Mouse (Mus musculus) hindbrain, embryonic 10.5 days (tissue): Measurements from ENCODE around the gene Cpd. TPM values are rescaled to one million over a fixed set of nuclear protein-coding genes. Genes with fewer than 3 reads are reported as not detected.
A peak's percentile ranks its signal among the peaks of the same experiment; 100 is the strongest.
"Not testable (repeated sequence)": the region's sequence is repeated elsewhere in the genome, so short reads cannot be mapped to it uniquely, and the experiment has no call there.

Experiments
- DNase-seq: peaks from one replicate; pipeline ENCODE4 v3.0.0-alpha.2; 2017; ENCODE audit warnings: low spot score
- H3K27ac ChIP-seq: fragments of 300-500 bp; sonication (generic); 2 replicates; pipeline ENCODE4 v1.5.1; 2016; ENCODE audit warnings: mild to moderate bottlenecking, moderate library complexity
- H3K27me3 ChIP-seq: fragments of 300-500 bp; sonication (generic); 2 replicates; pipeline ENCODE4 v1.6.1; 2016; ENCODE audit warnings: mild to moderate bottlenecking; ENCODE audit not compliant: poor library complexity, insufficient read depth, severe bottlenecking
- H3K36me3 ChIP-seq: fragments of 300-500 bp; sonication (generic); 2 replicates; pipeline ENCODE4 v1.6.1; 2016; ENCODE audit warnings: mild to moderate bottlenecking, moderate library complexity
- H3K4me1 ChIP-seq: fragments of 300-500 bp; sonication (generic); replicated peaks from 2 replicates; pipeline ENCODE4 v1.6.1; 2016; ENCODE audit warnings: mild to moderate bottlenecking
- H3K4me3 ChIP-seq: fragments of 300-500 bp; sonication (generic); 2 replicates; pipeline ENCODE4 v1.5.1; 2016; ENCODE audit warnings: mild to moderate bottlenecking, moderate library complexity
- H3K9me3 ChIP-seq: fragments of 300-500 bp; sonication (generic); 2 replicates; pipeline ENCODE4 v1.6.1; 2016; ENCODE audit warnings: mild to moderate bottlenecking, moderate library complexity
- WGBS: fragments of 180-500 bp; shearing (Covaris S2); methylation state at CpG from one replicate; pipeline ENCODE4 v1.1.7; 2016; 5-methylcytosine and 5-hydroxymethylcytosine counted together
- polyA plus RNA-seq: library from polyadenylated mRNA; unstranded; fragments of >200 nt; fragmentation: Nextera tagmentation; extraction: Ambion mirVana; gene quantifications from 2 replicates; pipeline ENCODE4 v1.2.1, GENCODE M21; 2016

Cpd gene
- polyA plus RNA-seq, 1 experiment from 2014 or later = 8.0 TPM

DNA sequence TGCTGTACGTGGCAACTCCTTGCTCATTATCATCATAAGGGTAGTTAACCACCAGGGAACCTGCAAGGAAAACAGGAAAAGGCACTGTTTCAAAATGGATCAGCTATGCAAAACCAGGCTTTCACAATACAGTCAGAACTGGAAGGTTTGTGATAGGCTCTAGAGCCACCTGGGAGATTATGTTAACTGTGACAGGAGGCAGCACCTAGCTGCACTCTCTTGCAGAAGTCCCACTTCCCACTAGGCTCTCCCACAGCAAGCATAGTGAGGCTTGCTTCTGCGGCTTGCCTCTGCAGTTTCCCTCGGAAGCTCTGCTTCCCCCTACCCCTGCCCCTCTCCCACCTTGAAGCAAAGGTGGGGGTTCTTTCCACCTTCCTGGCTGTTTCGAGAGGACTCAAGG, 40.8 kb downstream of the Cpd start:
- WGBS = 81% methylated on average over 4 of the region's 4 CpGs
- Histone ChIP-seq H3K4me1 (no peaks in the 10 kb centered on the region), H3K4me3 (no peak overlapping the region), H3K27me3 (no peaks in the 10 kb centered on the region), H3K9me3 (no peaks in the 10 kb centered on the region), H3K36me3 (peaks cover 71% of the 10 kb centered on the region), H3K27ac (no peak overlapping the region)
- no peak for DNase-seq

DNA sequence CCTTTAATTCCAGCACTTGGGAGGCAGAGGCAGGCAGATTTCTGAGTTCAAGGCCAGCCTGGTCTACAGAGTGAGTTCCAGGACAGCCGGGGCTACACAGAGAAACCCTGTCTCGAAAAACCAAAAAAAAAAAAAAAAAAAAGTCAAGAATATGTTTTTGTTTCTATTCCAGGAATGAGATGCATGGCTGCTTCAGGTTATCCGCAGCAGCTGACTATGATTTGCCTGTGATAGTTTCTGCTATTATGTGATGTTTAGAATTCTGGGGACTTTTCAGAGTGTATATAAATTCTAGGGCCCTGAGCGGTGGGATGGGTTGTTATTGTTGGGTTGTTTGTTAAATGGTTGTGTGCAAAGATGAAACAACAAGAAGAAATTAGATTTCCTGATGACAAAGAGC, 41.7 kb downstream of the Cpd start:
- not testable (repeated sequence) for H3K27ac ChIP-seq, H3K9me3 ChIP-seq, H3K4me1 ChIP-seq, DNase-seq, H3K27me3 ChIP-seq, H3K4me3 ChIP-seq
- 83% methylated on average over 4 of the region's 4 CpGs for WGBS
- H3K36me3 ChIP-seq = peaks cover 64% of the 10 kb centered on the region

DNA sequence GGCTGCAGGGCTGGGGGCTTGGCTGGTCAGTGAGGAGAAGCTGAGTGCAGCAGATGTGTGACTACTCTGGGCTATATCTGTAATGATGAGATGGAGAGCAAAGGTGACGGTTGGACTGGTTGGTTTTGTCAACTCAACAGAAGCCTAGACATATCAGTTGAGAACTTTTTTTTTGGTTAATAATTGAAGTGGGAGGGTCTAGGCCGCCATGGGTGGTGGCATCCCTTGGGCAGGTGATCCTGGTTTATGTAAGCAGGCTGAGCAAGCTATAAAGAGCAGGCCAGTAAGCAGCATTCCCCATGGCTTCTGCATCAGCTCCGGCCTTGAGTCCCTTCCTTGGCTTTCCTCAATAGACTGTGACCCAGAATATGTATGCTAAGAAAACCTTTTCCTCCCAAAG, 43.6 kb downstream of the Cpd start:
- WGBS = 92% methylated on average over 3 of the region's 3 CpGs
- Histone ChIP-seq H3K9me3 (no peaks in the 10 kb centered on the region), H3K36me3 (peaks cover 66% of the 10 kb centered on the region), H3K27me3 (no peaks in the 10 kb centered on the region), H3K4me3 (no peak overlapping the region), H3K4me1 (no peaks in the 10 kb centered on the region), H3K27ac (no peak overlapping the region)
- DNase-seq = no peak

DNA sequence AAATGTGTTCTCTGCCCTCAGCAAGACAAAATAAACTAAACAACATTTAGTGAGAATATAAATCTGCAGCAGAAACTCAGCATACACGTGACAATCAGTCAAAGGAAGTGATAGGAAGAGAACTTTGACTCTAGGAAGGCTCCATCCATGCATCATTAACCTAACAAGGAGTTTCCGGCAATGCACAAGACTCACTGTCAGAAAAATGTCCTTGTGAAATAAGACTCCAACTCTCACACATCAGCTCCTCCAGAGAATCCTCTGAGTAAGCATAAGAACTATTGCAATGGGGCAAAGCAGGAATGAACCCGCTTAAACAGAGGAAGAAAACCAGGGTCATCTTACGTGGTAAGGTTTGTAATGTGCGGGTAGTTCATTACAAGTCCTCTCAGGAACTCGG, 49.6 kb downstream of the Cpd start:
- no peak for DNase-seq
- Histone ChIP-seq H3K9me3 (no peaks in the 10 kb centered on the region), H3K27me3 (no peaks in the 10 kb centered on the region), H3K27ac (no peak overlapping the region), H3K36me3 (peaks cover 56% of the 10 kb centered on the region), H3K4me1 (no peaks in the 10 kb centered on the region), H3K4me3 (no peak overlapping the region)
- 89% methylated on average over 6 of the region's 6 CpGs for WGBS

DNA sequence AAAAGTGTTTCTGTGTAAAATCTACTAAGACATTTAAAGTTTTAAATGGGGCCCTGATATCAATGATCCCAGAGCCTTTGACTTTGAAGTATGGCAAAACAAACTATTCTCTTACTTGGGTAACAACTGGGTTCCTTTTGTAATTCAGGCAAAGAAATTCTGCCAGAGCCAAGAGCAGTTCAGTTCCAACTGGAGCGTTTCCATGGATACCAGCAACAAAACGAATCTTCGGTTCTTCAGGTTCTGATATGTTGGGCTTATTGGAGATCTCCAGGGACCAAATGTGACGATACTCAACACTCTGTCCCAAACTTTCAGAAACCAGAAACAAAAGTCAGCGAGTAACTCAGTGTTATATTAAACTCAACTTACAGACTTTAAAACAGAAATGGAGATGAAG, 51.5 kb downstream of the Cpd start:
- WGBS = 88% methylated on average over 5 of the region's 5 CpGs
- no peaks in the 10 kb centered on the region for H3K9me3 ChIP-seq
- H3K27ac ChIP-seq = no peak overlapping the region
- no peak overlapping the region for H3K4me3 ChIP-seq
- DNase-seq = no peak
- no peaks in the 10 kb centered on the region for H3K4me1 ChIP-seq
- no peaks in the 10 kb centered on the region for H3K27me3 ChIP-seq
- H3K36me3 ChIP-seq = peaks cover 70% of the 10 kb centered on the region

DNA sequence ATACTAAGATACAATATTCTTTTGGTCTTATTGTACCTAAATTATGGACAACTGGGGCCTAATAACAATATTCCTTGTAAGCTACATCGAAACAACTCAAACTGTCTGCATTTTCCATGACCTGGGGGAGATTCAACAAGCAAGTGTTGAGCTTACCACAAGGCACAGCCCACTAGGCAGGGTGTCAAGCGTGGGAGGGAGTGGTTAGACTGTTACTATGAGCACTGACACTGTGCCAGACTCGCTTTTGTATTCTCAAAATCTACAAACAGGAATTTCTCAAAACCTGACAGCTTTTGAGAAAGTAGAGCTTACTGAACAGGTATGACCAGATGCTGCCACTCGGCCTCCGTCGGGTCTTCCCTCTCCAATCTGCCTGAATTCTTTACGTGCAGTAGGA, 55.5 kb downstream of the Cpd start:
- no peak for DNase-seq
- H3K27me3 ChIP-seq = no peaks in the 10 kb centered on the region
- 93% methylated on average over 7 of the region's 7 CpGs for WGBS
- no peaks in the 10 kb centered on the region for H3K9me3 ChIP-seq
- no peak overlapping the region for H3K4me3 ChIP-seq
- H3K4me1 ChIP-seq = no peaks in the 10 kb centered on the region
- no peak overlapping the region for H3K27ac ChIP-seq
- peaks cover 57% of the 10 kb centered on the region for H3K36me3 ChIP-seq

DNA sequence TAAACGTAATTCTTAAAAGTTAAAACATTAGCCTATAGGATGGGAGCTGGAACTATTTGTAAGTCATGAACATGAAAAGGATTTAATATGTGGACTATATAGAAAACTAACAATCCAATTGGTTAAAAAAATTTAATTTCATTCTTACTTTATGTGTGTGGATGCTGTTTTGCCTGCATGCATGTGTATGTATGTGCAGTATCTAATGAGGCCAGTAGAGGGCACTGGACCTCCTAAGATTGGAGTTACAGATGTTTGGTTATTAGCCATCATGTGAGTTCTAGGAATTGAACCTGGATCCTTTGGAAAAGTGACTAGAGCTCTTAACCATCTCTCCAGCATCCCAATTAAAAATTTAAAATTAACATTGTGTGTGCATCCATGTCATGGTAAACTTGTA, 57.6 kb downstream of the Cpd start:
- DNase-seq = peak; percentile 30
- Histone ChIP-seq H3K27me3 (no peaks in the 10 kb centered on the region), H3K9me3 (no peaks in the 10 kb centered on the region), H3K36me3 (peaks cover 66% of the 10 kb centered on the region), H3K4me1 (no peaks in the 10 kb centered on the region), H3K4me3 (no peak overlapping the region), H3K27ac (no peak overlapping the region)
- 94% methylated on average over 1 of the region's 1 CpGs for WGBS

DNA sequence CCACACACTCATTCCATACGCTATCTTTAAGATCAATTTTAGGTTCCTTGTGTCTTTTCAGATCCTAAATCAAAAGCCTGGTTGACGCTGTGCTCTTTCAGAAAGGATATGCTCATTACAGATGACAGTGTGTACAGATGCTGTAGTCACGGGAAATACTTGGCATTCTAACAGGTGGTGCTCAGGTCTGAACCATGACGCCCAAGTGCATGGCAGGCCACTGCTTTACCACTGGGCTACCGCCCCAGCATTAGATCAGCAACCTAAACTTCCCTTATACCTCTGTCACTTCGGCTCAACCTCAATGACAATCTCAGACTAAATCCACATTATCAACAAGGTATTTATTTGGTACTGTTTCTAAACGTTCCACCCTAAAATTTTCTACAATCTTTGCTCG, 71.3 kb downstream of the Cpd start:
- Histone ChIP-seq H3K27me3 (no peaks in the 10 kb centered on the region), H3K36me3 (peaks cover 12% of the 10 kb centered on the region), H3K4me3 (no peak overlapping the region), H3K9me3 (no peaks in the 10 kb centered on the region), H3K27ac (no peak overlapping the region), H3K4me1 (no peaks in the 10 kb centered on the region)
- no peak for DNase-seq
- WGBS = 85% methylated on average over 8 of the region's 8 CpGs

DNA sequence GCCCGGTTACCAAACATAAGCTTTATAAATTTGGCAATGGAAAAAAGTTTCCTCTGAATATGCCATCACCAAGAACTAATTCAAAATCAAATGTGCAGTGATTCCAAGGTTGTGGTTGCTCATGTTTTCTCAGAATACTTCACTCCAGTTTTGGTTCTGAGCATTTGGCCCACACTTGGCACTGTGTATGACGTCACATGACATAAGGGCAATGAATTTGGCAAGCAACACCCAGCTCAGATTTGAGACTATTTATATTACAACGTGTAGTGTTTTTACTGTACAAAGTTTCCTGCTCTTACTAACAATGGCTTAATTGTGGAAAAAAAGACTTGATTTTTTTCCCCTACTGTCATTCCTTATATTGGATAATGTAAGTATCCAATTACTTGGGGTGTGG, 73.0 kb downstream of the Cpd start:
- H3K4me3 ChIP-seq = no peak overlapping the region
- H3K27ac ChIP-seq = no peak overlapping the region
- no peaks in the 10 kb centered on the region for H3K27me3 ChIP-seq
- H3K36me3 ChIP-seq = no peaks in the 10 kb centered on the region
- no peaks in the 10 kb centered on the region for H3K4me1 ChIP-seq
- no peaks in the 10 kb centered on the region for H3K9me3 ChIP-seq
- WGBS = 84% methylated on average over 3 of the region's 3 CpGs
- DNase-seq = no peak

DNA sequence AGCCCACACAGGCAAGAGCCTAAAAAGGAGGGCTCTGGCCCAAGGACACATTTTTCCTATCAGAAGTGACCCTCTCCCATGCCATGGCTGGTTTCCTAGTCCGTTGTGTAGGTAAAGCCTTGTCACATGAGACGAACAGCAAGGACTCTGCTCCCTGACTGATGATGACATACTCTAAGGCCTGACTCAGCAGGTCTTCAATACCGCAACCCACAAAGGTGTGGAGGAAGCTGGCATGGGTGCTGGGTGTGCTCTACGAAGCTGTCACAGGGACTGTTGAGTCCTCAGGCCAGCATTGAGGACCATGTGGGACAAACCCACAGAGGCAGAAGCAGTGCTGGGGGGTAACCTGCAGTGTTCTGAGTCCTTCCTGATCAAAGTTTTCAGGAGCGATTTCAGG, 76.3 kb downstream of the Cpd start:
- Histone ChIP-seq H3K27me3 (no peaks in the 10 kb centered on the region), H3K36me3 (no peaks in the 10 kb centered on the region), H3K4me3 (no peak overlapping the region), H3K27ac (no peak overlapping the region), H3K9me3 (no peaks in the 10 kb centered on the region), H3K4me1 (no peaks in the 10 kb centered on the region)
- WGBS = 89% methylated on average over 5 of the region's 5 CpGs
- no peak for DNase-seq

DNA sequence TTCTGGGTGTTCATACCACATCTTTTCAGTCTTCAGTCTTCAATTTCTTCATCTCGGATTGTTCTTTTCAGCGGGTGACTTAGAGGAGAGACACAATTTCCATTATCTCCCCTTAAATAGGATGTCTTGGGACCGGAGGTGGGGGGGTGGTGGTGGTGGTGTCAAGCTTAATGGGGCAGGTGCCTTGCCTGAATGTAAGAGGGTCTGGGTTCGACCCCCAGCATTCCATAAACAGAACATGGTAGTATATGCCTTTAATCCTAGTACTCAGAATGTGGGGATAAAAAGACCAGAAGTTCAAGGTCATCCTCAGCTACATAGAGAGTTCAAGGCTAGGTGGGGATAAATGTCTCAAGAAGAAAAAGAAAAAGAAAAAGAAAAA, 83.1 kb downstream of the Cpd start:
- WGBS = 12% methylated on average over 4 of the region's 4 CpGs
- no peaks in the 10 kb centered on the region for H3K27me3 ChIP-seq
- H3K4me3 ChIP-seq = peak overlapping the region; percentile 70
- peak overlapping the region; percentile 92; the same call in 1 of the 2 replicates for H3K27ac ChIP-seq
- no peaks in the 10 kb centered on the region for H3K9me3 ChIP-seq
- DNase-seq = no peak
- peaks cover 27% of the 10 kb centered on the region for H3K36me3 ChIP-seq
- peaks cover 8% of the 10 kb centered on the region for H3K4me1 ChIP-seq

DNA sequence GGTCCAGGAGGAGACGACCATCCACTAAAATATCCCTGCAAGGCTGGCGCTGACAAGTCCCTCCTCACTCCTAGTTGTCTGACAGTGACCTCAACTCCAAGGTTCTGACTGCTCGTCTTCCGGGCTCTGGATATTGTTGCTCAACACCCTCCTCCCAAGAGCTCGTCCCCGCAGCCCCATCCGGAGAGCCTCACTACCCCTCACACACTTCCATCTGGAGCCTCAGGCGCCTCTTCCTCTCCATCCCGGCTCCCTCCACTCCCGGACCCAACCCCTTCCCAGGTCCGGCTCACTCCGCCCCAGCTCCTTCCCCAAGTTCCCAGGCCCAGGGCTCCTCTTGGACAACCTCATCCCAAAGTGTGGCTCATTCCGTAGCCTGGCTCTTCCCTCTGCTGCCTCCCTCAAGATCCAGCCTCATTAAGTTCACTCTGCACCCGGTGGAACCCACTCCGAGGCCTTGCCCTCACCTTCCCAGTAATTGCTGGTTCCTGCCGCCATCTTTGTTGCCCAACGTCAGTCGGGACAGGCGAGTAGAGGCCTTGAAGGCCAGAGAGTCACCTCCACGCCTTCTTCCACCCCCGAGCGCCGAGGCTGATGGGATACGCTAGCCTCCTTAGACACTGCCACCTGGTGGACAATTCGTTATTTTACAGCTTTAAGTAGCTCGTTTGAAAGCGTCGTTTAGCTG, 83.6 kb downstream of the Cpd start, which contains the start of gene Gosr1:
TSS of gene Gosr1 (minus strand) at position 527 of the 688 bp plus-strand sequence.
- peaks cover 32% of the 10 kb centered on the region for H3K36me3 ChIP-seq
- H3K4me1 ChIP-seq = peaks cover 8% of the 10 kb centered on the region
- DNase-seq = peak; percentile 91
- no peaks in the 10 kb centered on the region for H3K9me3 ChIP-seq
- WGBS = under 1% methylated on average over 28 of the region's 28 CpGs
- H3K4me3 ChIP-seq = peak within 1 kb of the TSS; percentile 70
- peak within 1 kb of the TSS; percentile 92 for H3K27ac ChIP-seq
- no peaks in the 10 kb centered on the region for H3K27me3 ChIP-seq

DNA sequence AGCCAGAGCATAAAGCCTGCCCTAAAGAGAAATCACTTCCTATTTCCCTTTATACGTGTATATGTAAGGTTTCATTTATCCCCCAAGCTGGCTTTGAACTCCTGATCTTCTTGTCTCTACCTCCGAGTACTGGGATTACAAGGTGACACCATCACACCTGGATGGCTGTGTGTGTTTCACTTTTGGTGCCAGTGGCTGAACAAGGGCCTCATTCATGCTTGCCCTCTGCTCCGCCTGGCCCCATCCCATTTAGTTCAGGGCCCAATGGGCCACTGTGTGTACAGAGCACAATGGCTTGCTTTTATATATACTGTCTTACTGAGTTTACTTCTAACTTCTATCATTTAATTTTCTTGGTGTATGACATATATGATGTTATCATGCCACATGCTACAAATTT, 94.5 kb downstream of the Cpd start:
- Histone ChIP-seq H3K4me3 (no peak overlapping the region), H3K27ac (no peak overlapping the region), H3K36me3 (peaks cover 90% of the 10 kb centered on the region), H3K27me3 (no peaks in the 10 kb centered on the region), H3K9me3 (no peaks in the 10 kb centered on the region), H3K4me1 (no peaks in the 10 kb centered on the region)
- 87% methylated on average over 3 of the region's 3 CpGs for WGBS
- DNase-seq = no peak

DNA sequence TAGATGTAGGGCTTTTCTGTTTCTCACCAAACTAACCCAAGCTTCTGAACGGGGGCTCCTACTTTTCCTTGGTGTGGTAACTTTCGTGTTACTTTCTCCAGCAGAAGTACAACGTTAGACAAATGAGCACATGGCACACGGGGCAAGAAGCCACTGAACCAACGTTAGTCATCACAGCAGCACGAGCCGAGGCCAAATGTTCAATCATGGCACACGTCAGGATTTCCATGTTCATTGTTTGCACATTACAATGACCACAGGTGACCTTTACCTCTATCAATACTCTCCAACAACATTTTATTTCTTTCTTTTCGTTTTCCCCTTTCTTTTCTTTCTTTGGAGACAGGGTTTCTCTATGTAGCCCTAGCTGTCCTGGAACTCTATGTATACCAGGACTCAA, 98.0 kb downstream of the Cpd start:
- H3K4me1 ChIP-seq = no peaks in the 10 kb centered on the region
- no peaks in the 10 kb centered on the region for H3K9me3 ChIP-seq
- no peaks in the 10 kb centered on the region for H3K27me3 ChIP-seq
- H3K27ac ChIP-seq = no peak overlapping the region
- 90% methylated on average over 9 of the region's 9 CpGs for WGBS
- DNase-seq = no peak
- H3K4me3 ChIP-seq = no peak overlapping the region
- H3K36me3 ChIP-seq = peaks cover 92% of the 10 kb centered on the region
